Mouse (Mus musculus) MN1 (cell line): Measurements from ENCODE around the gene Rufy3.

Experiments
- DNase-seq: peaks from one replicate; pipeline ENCODE4 v3.0.0-alpha.2; 2016; ENCODE audit warnings: low spot score

Gene Rufy3

DNA sequence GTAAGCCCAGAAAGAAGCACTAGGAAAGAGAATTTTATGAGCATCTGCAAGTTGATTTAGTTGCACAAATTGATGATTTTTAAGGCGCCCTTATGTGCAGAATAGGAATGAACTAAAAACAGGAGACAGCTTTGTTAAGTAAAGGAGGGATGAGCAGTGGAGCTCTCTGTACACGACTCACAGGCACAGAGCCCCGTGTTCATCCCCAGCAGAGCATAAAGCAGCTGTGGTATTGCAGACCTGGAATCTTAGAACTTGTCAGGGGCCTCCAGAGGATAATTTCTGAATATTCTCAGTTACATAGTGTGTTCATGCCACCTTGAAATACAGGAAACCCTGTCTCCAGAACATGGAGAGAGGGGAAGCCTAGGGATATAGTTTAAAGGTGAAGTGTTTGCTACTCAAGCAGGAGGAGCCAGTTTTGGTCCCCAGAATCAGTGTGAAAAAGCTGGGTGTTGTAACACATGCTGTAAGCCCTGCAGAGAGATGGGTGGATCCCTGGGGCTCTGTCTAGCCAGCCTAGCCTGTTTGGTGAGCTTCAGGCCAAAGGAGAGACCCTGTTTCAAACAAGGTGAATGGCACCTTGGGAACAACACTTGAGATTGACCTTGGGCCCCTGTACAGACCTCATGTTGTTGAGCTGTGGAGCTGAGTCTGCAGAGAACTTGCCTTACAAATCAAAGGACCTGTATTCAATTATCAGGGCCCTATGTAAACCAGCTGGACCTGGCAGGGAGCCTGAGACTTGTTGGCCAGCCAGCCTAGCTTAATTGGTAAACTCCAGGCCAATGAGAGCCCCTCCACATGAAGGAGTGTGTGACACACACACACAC, 10.9 kb downstream of the Rufy3 start:
- DNase-seq: peak; percentile 55

DNA sequence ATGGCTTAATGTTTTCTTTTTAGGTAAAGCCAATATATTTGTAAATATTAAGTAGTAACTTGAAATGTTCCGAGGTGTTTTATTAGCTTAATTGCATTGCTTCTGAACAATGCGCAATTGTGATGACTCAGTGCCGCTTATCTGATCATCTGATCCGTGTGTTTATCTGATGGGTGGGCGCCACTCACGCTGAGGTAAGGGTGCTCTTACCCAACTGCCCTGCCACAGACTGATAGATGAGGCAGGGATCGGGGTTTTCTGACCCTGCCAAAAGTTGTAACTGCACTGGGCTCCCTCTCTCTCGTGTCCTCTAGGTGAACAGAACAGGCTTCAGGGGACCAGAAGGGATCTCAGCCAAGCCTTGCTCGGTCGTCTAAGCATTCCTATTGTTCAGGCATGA, 15.8 kb downstream of the Rufy3 start:
- no peak for DNase-seq

DNA sequence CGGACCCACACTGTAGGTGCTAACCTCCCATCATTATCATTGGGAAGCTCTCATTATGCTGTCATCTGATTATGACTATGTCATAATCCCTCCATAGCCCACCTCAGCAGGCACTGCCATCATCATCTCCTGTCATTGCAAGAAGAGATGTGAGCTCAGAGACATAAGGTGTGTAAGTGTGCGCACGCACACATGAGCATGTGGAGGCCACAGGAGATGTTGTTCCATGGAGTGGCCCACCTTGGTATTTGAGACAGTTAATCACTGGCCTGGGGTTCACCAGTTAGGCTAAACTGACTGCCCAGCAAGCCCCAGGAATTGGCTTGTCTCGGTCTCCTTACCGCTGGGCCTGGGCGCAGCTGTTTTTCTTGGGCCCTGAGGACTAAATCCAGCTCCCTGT, 16.5 kb downstream of the Rufy3 start:
- no peak for DNase-seq

DNA sequence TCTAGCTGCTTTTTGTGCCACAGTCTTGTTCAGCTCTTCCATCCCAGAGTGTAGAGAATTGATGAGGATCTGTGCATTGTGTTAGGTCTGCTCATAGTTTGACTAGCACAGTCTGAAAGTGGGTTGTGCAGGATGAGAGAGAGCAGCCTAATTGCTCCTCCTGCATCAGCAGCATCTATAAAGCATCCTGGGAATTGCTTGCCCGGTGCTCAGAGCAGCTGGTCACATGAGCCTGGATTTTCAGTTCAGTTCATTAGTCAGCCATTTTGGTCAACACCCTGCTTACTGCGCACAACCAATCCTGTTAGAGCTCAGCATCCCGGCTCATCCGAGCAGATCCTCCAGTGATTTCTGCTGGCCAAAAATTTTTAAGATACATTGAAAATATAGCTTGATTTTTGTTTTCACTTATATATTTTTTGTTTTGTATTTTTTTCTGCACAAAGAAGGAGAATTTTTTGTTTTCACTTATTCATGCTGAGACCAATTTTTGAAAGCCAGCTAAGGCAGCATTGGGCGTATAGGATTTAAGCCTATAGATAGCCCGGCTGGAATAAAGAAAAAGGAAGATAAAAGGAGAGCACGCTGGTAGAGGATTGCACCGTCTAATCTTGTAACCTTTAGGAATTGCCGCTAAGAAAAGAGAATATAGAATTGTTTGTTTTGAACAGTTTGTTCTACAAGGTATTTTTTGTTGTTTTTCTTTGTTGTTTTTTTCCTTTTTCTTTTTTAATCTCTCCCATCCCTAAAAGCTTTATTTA, 18.6 kb downstream of the Rufy3 start:
- DNase-seq: peak; percentile 96

DNA sequence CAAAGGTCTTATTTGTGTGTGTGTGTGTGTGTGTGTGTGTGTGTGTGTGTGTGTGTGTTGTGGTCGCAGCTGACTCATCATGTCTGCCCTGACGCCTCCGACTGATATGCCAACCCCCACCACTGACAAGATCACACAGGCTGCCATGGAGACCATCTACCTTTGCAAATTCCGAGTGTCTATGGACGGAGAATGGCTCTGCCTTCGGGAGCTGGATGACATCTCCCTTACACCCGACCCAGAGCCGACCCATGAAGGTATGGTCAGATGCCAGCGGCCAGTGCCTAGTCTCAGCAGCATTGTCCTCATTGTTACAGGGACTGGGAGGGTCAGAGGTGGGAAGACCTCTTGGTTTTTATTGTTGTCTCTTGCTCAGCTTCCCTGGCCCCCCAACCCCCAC, 19.2 kb downstream of the Rufy3 start:
- DNase-seq: peak; percentile 62

DNA sequence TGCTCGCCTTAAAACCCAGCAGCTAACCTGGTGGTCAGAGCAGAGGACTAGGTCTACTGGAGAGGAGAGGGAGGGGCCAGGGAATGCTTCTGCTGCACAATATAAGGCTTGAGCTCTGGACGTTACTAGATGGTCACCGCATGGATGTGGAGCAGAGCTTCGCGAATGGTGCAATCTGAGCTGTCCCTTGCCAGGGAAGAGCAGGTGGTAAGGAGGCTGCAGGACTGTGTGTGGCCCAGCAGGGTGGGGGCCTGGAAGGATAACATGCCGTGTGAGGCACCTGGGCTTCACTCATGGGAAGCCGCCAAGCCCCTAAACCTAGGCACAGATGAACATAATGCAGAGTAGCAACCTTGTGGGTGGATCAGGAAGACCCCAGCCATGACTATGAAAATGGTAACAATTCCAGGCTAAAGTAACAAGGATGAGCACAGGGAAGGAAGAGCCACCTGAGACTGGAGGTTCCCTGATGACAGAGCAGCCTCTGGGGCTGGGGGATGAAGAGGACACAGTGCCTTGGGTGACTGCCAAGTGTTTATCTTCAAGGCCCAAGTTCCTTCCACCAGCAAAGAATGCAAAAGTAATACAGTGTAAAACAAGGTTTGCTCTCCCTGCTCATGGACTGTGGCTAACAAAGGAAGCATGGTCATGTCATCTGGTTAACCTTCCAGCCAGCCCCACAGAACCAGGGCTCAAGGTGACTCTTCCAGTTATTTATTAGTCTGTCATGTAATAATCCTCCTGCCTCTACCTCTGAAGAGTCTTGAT, 21.8 kb downstream of the Rufy3 start:
- peak; percentile 22 for DNase-seq

DNA sequence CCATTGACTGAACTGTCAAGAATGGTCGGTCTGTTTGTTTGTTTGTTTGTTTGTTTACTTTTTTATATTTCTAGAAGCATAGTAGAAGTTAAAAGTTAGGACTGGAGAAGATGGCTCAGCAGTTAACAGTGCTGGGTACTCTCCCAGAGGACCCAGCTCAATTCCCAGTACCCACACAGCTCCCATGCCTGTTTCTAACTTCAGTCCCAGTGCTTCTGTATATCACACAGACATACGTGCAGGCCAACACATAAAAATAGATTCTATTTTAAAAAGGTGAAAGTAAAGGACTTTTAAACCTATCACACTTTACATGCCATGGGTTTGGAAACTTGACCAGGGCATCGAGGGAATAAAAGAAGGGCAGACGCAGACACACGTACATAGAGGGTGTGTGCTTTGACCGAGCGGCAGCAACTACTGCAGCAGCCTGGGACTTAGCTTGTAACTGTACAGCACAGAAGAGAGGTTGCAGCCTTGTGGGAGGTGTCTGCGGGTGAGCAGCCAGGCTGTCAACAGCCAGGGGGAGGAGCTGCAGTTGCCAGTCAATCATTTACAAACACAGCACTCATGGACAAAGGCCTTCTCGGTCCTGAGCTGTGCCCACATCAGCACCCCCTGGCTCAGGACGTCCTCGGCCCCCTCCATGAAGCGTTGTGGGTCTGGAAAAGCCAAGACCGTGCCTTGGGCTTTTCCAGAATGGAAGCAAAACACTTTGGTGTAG, 22.5 kb downstream of the Rufy3 start:
- peak; percentile 32 for DNase-seq

DNA sequence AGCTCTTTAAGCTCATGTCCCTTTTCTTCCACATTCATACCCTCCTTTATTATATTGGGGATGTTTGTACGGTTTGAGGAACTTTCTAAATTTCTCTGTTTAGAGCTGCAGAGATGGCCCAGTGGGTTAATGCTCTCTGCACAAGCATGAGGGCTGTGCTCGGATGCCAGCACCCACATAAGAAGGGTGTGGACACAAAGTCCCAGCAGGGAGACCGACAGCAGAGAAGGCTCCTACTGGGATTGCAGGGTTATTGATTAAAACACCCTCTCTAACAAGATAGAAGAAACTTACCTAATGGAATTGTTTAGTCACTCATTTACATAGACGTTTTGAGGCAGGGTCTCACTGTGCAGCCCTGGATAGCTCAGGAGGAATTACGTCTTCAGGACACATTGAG, 23.6 kb downstream of the Rufy3 start:
- no peak for DNase-seq

DNA sequence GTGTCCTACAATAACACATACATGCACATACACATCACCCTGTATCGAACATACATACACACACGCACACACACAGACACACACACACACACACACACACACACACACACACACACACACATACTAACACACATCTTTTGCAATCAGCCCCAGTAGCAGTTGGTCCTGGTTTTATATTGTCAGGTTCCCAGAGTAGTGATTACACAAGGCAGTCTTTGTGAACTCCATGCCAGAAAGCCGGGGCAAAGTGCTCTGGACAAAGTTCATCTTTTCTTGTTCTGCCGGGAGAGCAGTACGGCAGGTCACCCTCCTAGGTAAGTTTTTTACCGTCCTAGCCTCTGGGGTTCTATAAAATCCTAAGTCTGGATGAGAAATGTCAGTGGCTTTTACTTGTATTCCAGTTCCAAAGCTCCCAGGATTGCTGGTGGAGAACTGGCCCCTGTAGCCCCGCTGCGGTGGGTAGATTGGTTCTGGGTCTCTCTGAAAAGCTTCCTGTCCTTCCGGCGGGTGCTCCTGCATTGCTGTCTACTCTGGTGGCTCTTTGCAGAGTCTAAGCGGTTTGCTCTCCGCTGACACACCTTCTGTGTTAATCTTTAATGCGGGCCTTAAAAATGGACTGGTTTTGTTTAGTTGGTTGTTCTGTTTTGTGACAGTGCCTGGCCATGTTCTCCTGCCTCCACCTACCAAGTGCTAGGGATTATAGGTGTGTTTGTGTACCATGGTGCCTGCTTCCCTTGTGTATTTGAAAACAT, 28.8 kb downstream of the Rufy3 start:
- no peak for DNase-seq

DNA sequence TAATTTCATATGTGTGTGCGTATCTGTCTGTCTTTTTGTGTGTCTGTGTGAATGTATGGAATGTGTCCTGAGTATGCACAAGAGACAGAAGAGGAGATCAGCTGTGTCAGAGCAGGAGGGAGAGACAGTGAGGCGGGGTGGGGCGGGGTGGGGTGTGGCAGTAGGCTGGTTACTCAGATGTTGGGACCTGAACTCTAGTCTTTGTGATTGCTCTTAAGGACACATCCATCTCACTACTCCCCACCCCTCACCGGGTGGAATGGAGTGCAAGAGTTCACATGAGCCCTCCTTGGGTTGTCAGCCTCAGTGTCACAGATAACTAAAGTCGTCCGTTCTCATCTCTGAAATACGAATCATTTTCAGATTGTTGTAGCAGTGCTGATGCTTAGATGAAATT, 29.3 kb downstream of the Rufy3 start:
- DNase-seq: no peak

DNA sequence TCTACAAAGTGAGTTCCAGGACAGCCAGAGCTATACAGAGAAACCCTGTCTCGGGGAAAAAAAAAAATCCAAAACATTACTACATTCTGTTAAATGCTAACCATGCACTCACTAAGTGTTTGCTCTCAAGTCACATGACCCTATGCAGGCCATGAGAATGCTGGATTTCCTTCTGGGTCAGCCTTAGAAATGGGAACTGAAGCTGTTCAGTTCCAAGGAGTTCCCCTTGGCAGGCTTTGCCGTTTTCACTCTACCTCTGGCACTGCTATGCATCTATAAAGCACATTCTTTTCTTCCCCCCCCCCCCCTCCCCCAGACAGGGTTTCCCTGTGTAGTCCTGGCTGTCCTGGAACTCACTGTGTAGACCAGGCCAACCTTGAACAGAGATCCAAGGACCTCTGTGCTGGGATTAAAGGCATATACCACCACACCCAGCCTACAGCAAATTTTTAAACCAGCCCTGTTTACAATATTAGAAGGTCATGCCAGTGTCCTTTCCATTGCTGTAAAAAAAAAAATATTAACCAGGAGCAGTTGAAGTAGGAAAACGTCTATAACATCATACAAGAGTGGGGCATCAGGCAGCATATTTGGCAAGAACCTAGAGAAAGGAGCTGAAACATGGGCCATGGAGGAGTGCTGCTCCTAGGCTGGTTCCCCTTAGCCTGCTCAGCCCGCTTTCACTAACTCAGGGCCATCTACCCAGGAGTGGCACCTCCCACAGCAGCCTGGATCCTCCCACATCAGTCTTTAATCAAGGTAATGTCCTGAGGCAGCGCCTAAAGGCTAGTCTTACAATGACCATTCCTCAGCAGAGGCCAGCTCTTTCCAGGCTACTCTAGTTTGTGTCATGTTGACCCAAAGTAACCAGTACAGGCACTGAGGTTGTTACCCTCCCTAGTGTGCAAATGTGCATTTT, 31.0 kb downstream of the Rufy3 start:
- no peak for DNase-seq

DNA sequence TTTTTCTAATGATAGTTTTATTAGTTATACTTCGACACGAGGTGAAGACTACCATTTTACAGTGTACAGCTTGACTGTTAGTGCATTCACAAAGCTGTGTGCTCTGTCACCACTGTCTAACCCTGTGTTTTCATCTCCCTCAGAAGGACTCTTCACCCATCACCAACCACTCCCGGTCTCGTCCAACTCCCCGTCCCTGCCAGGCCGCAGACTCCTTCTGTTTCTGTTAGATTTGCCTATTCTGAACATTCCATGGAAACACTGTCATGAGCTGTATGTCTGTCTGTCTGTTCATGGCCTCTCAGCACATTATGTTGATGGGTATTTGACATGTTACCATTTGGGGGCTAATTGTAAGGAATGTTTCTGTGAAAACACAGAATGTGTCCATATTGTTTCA, 34.1 kb downstream of the Rufy3 start:
- DNase-seq: no peak

DNA sequence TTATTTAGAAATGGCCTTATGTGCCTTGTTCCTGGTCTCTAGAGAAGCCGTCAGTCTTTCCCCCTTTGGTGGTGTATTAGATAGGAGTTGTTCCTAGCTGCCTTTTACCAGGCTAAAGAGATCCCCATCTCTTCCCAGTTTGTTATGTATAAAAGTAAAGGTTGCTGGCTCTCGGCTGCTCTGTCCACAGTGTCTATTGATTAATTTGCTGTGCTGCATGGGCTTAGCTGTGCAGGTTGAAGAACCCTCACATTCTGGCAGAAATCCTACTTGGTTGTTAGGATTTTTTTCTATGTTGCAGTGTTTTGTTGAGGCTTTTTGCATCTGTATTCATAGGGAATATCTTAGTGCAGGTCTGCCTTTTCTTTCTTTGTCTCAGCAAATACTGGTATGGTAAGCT, 37.2 kb downstream of the Rufy3 start:
- no peak for DNase-seq

DNA sequence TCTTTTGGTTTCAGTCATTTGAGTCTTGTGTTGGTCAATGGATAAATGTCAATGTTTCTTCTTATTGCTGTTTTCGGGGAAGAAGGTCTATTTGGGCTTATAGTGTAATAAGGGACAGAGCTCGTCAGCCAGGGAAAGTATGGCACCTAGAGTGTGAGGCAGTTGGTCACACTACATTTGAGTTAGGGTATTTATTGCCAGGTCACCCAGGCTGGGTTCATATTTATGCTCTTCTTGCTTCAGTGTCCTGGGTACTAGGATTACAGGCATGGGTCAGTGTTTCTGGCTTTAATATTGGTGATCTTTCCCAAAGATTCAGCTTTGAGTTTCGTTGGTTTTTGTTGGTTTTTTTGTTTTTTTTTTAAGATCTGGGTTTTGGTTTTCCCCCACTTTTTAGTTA, 37.9 kb downstream of the Rufy3 start:
- no peak for DNase-seq

DNA sequence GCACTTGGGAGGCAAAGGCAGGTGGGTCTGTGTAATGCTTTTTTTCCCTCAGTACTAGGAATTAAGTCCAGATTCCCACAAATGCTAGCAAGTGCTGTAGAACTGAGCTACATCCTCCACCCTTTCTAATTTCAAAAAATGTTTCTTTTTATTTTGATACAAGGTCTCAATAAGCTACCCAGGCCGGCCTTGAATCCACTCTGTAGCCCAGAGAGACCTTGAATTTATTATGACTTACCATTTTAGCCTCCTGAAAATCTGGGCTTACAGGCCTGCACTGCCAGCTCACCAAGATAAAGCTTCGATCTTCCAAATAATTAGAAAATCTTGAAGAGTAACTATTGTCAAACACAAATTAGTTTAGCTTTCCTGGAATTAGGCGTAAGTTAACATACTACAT, 39.2 kb downstream of the Rufy3 start:
- no peak for DNase-seq

DNA sequence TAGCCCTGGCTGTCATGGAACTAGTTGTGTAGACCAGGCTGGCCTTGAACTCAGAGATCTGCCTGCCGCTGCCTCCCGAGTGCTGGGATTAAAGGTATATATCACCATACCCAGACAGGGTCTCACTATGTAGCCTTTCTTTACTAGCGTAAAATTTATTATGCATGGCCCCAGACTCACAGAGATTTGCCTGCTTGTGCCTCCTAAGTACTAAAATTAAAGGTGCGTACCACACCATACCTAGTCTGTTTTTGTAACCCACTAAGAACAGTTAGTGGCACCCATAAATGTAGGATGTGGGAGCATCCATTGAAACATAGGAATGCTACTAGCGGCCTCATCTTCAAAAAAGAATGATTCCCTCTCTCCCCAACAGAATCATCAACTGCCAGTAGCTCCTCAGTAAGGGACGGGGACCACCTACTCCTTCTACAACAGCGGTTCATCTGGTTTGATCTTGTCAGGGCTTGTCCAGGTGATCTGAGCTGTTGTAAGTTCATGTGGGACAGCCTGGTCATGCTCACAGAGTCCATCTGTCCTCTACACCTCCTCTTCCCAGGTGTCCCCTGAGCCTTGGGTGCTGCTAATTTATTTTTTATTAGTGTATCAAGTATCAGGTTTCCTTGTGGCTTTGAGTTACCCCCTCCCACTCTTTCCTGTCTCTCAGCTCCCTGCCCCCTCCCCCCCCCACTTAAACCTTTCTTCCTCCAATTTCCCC, 40.0 kb downstream of the Rufy3 start:
- DNase-seq: no peak

DNA sequence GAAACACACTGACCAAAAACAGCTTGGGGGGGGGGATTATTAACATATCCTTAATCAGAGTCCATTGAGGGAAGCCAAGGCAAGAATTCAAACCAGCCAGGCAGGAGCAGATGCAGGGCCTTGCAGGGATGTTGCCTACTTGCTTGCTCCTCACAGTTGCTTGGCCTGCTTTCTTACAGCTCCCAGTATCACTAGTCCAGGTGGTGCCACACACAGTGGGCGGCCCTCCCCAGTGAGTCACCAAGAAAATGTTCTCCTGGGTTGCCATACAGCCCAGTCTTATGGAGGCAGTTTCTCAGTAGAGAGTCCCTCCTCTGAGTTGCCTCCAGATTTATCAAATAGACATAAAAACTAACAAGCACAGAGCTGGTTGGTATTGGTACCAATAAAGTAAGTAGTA, 49.3 kb downstream of the Rufy3 start:
- no peak for DNase-seq

DNA sequence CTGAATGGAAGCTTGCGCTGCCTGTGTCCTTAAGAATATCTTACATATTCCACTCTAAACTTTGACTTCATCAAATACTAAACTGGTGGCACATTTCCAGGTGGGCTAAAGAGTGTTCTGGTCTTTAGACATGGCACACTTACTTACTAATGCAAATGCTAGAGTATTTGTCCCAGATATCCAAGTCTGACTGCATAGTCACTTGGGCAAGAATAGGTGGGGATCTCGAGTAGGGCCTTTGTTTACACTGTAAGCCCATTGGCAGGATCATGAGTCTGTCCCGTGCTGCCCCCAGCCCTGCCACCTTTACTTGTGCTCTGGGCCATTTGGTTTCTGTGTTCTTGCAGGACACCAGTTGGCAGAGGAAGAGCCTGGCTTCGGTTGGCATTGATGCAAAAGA, 52.1 kb downstream of the Rufy3 start:
- no peak for DNase-seq

DNA sequence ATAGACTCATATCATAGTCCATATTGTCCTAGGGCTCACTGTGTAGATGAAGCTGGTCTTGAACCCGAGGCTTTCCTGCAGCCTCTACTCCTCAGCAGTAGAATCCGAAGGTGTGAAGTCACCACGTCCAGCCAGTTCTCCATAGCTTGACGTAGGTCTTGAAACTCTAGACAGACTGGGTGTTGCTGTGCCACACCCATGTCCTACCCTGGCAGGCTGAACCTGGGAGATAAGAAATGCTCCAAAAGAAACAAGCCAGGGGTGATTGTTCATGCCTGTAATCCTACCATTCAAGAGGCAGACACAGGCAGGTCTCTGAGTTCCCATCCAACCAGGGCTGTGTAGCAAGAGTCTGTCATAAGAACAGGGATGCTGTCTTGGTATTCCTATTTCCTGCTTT, 62.7 kb downstream of the Rufy3 start:
- no peak for DNase-seq

DNA sequence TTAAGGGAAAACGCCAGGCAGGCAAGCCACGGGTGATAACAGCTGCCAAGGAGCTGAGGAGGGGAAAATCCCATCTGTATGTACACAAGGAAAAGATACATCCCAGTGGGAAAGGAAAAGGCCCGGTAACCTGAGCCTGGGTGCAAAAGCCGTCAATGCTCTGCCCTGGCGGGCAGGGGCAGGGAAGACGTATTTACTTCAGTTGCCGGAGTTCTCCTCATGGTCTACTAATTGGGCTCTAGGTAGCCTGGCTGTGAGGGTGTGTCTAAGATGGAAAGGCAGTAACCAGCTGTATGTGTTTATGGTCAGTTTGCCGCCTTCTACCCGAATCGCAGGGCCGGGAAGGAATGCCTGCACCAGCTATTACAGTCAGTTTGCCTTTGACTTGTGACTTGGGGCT, 64.3 kb downstream of the Rufy3 start:
- DNase-seq: no peak
